Mouse (Mus musculus): ENCODE data around the gene Wdr47.

- TF ChIP-seq POLR2A (IDR thresholded peaks at IDR 0.05; ENCODE audit: low read depth, low read length) (no peak; the same call in 1 of the 2 replicates), CTCF (IDR thresholded peaks at IDR 0.05; ENCODE audit: extremely low read depth, insufficient read depth, insufficient read length, insufficient replicate concordance) (peak; percentile 52; the same call in 1 of the 2 replicates)
Observed at GRCm38 (mm10) chr3:108563309-108563708, 27.8 kb upstream of the Wdr47 start.
